Mouse (Mus musculus) MEL (cell line): ENCODE results near the gene Phkg2. TPM values are rescaled to one million over a fixed set of nuclear protein-coding genes. Genes with fewer than 3 reads are reported as not detected.
"Not testable (repeated sequence)": the region's sequence is repeated elsewhere in the genome, so short reads cannot be mapped to it uniquely, and the experiment has no call there.

Experiments
- DNase-seq: peaks from one replicate; pipeline ENCODE4 v3.0.0; 2011; ENCODE audit warnings: low read depth, low spot score
- H3K27ac ChIP-seq: 2 replicates; pipeline ENCODE4 v1.5.1; 2012; ENCODE audit warnings: low read depth, mild to moderate bottlenecking, control low read depth, low read length, moderate library complexity; ENCODE audit not compliant: control insufficient read depth
- H3K27me3 ChIP-seq, 2 experiments: fragments of 150-350 bp in 1 of 2; sonication (generic) in 1 of 2; 2 replicates each; pipeline ENCODE4 v1.6.1; 2012; ENCODE audit warnings: low read length in 2 of 2, mild to moderate bottlenecking in 2 of 2, improper control_type of control experiment in 1 of 2, moderate library complexity in 1 of 2; ENCODE audit not compliant: insufficient read depth in 2 of 2, control insufficient read depth in 1 of 2
- H3K36me3 ChIP-seq, 2 experiments: 2 replicates each; pipeline ENCODE4 v1.6.1; 2012 to 2014; ENCODE audit warnings: low read length in 2 of 2, improper control_type of control experiment in 1 of 2, inconsistent platforms in 1 of 2, mild to moderate bottlenecking in 1 of 2; ENCODE audit not compliant: insufficient read depth in 2 of 2, control insufficient read depth in 1 of 2
- H3K4me1 ChIP-seq, 2 experiments: fragments of 150-350 bp in 1 of 2; sonication (generic) in 1 of 2; 2 replicates each; pipeline ENCODE4 v1.6.1; 2012; ENCODE audit warnings: low read length in 2 of 2, improper control_type of control experiment in 1 of 2, mild to moderate bottlenecking in 1 of 2; ENCODE audit not compliant: insufficient read depth in 2 of 2, control insufficient read depth in 1 of 2
- H3K4me3 ChIP-seq, 2 experiments: fragments of 150-350 bp in 1 of 2; sonication (generic) in 1 of 2; 2 replicates each; pipeline ENCODE4 v1.5.1; 2012; ENCODE audit warnings: low read depth in 2 of 2, low read length in 2 of 2, mild to moderate bottlenecking in 2 of 2, moderate library complexity in 2 of 2, control low read depth in 1 of 2, improper control_type of control experiment in 1 of 2; ENCODE audit not compliant: control insufficient read depth in 1 of 2, insufficient read depth in 1 of 2
- H3K79me2 ChIP-seq: 2 replicates; pipeline ENCODE4 v1.6.1; 2012; ENCODE audit warnings: mild to moderate bottlenecking, low read length, moderate library complexity; ENCODE audit not compliant: control insufficient read depth, poor library complexity, insufficient read depth
- H3K9ac ChIP-seq: 2 replicates; pipeline ENCODE4 v1.6.1; 2012; ENCODE audit warnings: low read depth, mild to moderate bottlenecking, control low read depth, low read length, moderate library complexity; ENCODE audit not compliant: control insufficient read depth, poor library complexity, severe bottlenecking
- H3K9me3 ChIP-seq: fragments of 150-350 bp; sonication (generic); replicated peaks from 2 replicates; pipeline ENCODE4 v1.6.1; 2012; ENCODE audit warnings: mild to moderate bottlenecking, low read length, improper control_type of control experiment, moderate library complexity; ENCODE audit not compliant: insufficient read depth
- CHD1 ChIP-seq: IDR thresholded peaks from 2 replicates; pipeline ENCODE4 v1.6.1; 2012; ENCODE audit warnings: low read depth, mild to moderate bottlenecking, inconsistent platforms, low read length, improper control_type of control experiment
- CHD2 ChIP-seq: IDR thresholded peaks from 2 replicates; pipeline ENCODE4 v1.6.1; 2011; ENCODE audit warnings: low read length, improper control_type of control experiment
- ETS1 ChIP-seq: IDR thresholded peaks from 2 replicates; pipeline ENCODE4 v1.6.1; 2012; ENCODE audit warnings: low read depth, mild to moderate bottlenecking, inconsistent platforms, low read length, improper control_type of control experiment, moderate library complexity
- GABPA ChIP-seq: IDR thresholded peaks from 2 replicates; pipeline ENCODE4 v1.6.1; 2012; ENCODE audit warnings: low read depth, mild to moderate bottlenecking, inconsistent platforms, low read length, improper control_type of control experiment, moderate library complexity
- JUND ChIP-seq: IDR thresholded peaks from 2 replicates; pipeline ENCODE4 v1.6.1; 2011; ENCODE audit warnings: low read depth, mild to moderate bottlenecking, improper control_type of control experiment, low read length
- MYC ChIP-seq: IDR thresholded peaks from 2 replicates; pipeline ENCODE4 v1.6.1; 2011; ENCODE audit warnings: low read depth, mild to moderate bottlenecking, low read length, improper control_type of control experiment, moderate library complexity
- NRF1 ChIP-seq: IDR thresholded peaks from 2 replicates; pipeline ENCODE4 v1.6.1; 2014; ENCODE audit warnings: low read depth, mild to moderate bottlenecking, inconsistent platforms, low read length, improper control_type of control experiment, moderate library complexity; ENCODE audit not compliant: poor library complexity, insufficient read depth, severe bottlenecking
- SMC3 ChIP-seq: IDR thresholded peaks from 2 replicates; pipeline ENCODE4 v1.6.1; 2011; ENCODE audit warnings: low read depth, low read length, improper control_type of control experiment
- TCF12 ChIP-seq: IDR thresholded peaks from 2 replicates; pipeline ENCODE4 v1.6.1; 2014; ENCODE audit warnings: low read depth, mild to moderate bottlenecking, inconsistent platforms, low read length, improper control_type of control experiment, moderate library complexity
- USF2 ChIP-seq, 2 experiments: IDR thresholded peaks; 2 replicates each; pipeline ENCODE4 v1.6.1; 2011 to 2012; ENCODE audit warnings: improper control_type of control experiment in 2 of 2, low read length in 2 of 2, borderline replicate concordance in 1 of 2, inconsistent platforms in 1 of 2, low read depth in 1 of 2, mild to moderate bottlenecking in 1 of 2; ENCODE audit not compliant: insufficient read depth in 1 of 2
- ZC3H11A ChIP-seq: IDR thresholded peaks from 2 replicates; pipeline ENCODE4 v1.6.1; 2012; ENCODE audit warnings: low read depth, mild to moderate bottlenecking, inconsistent platforms, low read length, improper control_type of control experiment
- ZMIZ1 ChIP-seq: IDR thresholded peaks from 2 replicates; pipeline ENCODE4 v1.6.1; 2012; ENCODE audit warnings: low read depth, mild to moderate bottlenecking, inconsistent platforms, low read length, improper control_type of control experiment, moderate library complexity
- polyA plus RNA-seq, 2 experiments: library from polyadenylated mRNA; stranded (reverse) in 1 of 2; unstranded in 1 of 2; fragments of >175 nt in 1 of 2; fragments of >200 nt in 1 of 2; gene quantifications; 2 replicates each; pipeline versions ENCODE4 v1.2.1 to v1.2.4; 2012; ENCODE audit warnings: low replicate concordance in 2 of 2, low read depth in 1 of 2; ENCODE audit not compliant: insufficient read length in 2 of 2, insufficient read depth in 1 of 2, missing spikeins in 1 of 2
- total RNA-seq: library from RNA; depleted of rRNA; stranded (reverse); fragments of 300-350 nt; gene quantifications from 2 replicates; pipeline ENCODE4 v1.2.3, GENCODE M21; 2012

Gene Phkg2
- total and polyA plus RNA-seq, 3 experiments = 23.3 to 70.8 TPM; not detected in 1

- Histone ChIP-seq H3K27me3 (no peaks in the 10 kb centered on the region), H3K36me3 (peaks cover 0 to 8% of the 10 kb centered on the region in 2 experiments; a peak in 2 of 4 replicates), H3K9ac (no peak overlapping the region), H3K79me2 (peaks cover 23% of the 10 kb centered on the region), H3K4me1 (peaks cover 0 to 16% of the 10 kb centered on the region in 2 experiments; a peak in 3 of 4 replicates), H3K27ac (no peak overlapping the region), H3K4me3 (no peak overlapping the region), H3K9me3 (no peaks in the 10 kb centered on the region)
- TF ChIP-seq CHD1 (no peak), GABPA (no peak), MYC (no peak), JUND (no peak), NRF1 (no peak), ZMIZ1 (no peak), ZC3H11A (no peak), USF2 (IDR thresholded peaks at IDR 0.05; ENCODE audit: borderline replicate concordance in 1 of 2, insufficient read depth in 1 of 2, low read depth in 1 of 2, low read length in 2 of 2) (no peak), TCF12 (no peak)
- DNase-seq = no peak
Measured at GRCm38 (mm10) chr7:127616881-127617280, 43.7 kb downstream of the Phkg2 start.

DNA sequence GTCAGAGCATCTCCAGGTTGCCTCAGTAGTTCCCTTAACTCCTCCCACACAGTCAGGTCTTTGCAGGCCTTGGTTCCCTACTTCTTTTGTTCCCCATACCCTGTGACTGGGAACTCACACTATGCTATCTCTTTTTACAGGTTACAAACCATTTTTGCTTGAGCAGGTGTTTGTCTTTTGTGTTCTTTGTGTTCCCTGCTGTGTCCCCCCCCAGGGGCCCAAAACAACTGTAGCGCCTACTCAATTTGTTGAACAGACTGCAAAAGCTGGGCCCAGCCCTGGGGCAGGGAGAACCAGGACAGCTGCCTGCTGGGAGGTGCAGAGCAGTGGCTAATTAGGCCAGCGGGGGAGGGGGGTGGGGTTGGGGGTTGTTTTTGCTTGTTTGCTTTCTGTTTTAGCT, 44.8 kb downstream of the Phkg2 start:
- H3K79me2 ChIP-seq = peaks cover 23% of the 10 kb centered on the region
- no peaks in the 10 kb centered on the region for H3K9me3 ChIP-seq
- peak overlapping the region; percentile 32 for H3K27ac ChIP-seq
- H3K27me3 ChIP-seq = no peaks in the 10 kb centered on the region
- peaks cover 0 to 16% of the 10 kb centered on the region in 2 experiments; a peak in 3 of 4 replicates for H3K4me1 ChIP-seq
- H3K9ac ChIP-seq = peak overlapping the region; percentile 47
- DNase-seq = peak; percentile 37
- peaks cover 0 to 8% of the 10 kb centered on the region in 2 experiments; a peak in 2 of 4 replicates for H3K36me3 ChIP-seq
- TF ChIP-seq ETS1 = no peak
- no peak for TF ChIP-seq SMC3
- TF ChIP-seq JUND = no peak
- TF ChIP-seq CHD2 = no peak
- TF ChIP-seq ZMIZ1 = no peak
- H3K4me3 ChIP-seq = peak overlapping the region; percentile 60 to 89; a peak in 3 of 4 replicates

- peak overlapping the region; percentile 60 to 89 for H3K4me3 ChIP-seq
- H3K79me2 ChIP-seq = peaks cover 23% of the 10 kb centered on the region
- H3K9ac ChIP-seq = peak overlapping the region; percentile 47
- H3K36me3 ChIP-seq, H3K27me3 ChIP-seq, H3K9me3 ChIP-seq: not testable (repeated sequence)
- DNase-seq = peak; percentile 50
- H3K4me1 ChIP-seq = peaks cover 0 to 16% of the 10 kb centered on the region in 2 experiments; a peak in 3 of 4 replicates
- peak overlapping the region; percentile 23; the same call in 1 of the 2 replicates for H3K27ac ChIP-seq
Measured at GRCm38 (mm10) chr7:127618402-127618801, 45.3 kb downstream of the Phkg2 start.
